Mouse (Mus musculus) testis, adult 2 months (tissue): ENCODE data around the gene Isx.

Source experiments
- CTCF ChIP-seq: fragments of 200-500 bp; IDR thresholded peaks from 2 replicates; pipeline ENCODE4 v1.5.1; 2012; ENCODE audit warnings: low read depth, mild to moderate bottlenecking, inconsistent platforms, low read length, moderate library complexity; ENCODE audit not compliant: control insufficient read depth, insufficient read depth, insufficient replicate concordance
- POLR2A ChIP-seq: fragments of 200-500 bp; IDR thresholded peaks from 2 replicates; pipeline ENCODE4 v1.6.1; 2012; ENCODE audit warnings: low read depth, mild to moderate bottlenecking, inconsistent platforms, low read length, moderate library complexity; ENCODE audit not compliant: control insufficient read depth

- TF ChIP-seq CTCF (no peak), POLR2A (no peak)
Measured at GRCm38 (mm10) chr8:74834246-74834645, 38.7 kb upstream of the Isx start.
